Mouse (Mus musculus): Measurements from ENCODE around the gene Agtrap.

DNA sequence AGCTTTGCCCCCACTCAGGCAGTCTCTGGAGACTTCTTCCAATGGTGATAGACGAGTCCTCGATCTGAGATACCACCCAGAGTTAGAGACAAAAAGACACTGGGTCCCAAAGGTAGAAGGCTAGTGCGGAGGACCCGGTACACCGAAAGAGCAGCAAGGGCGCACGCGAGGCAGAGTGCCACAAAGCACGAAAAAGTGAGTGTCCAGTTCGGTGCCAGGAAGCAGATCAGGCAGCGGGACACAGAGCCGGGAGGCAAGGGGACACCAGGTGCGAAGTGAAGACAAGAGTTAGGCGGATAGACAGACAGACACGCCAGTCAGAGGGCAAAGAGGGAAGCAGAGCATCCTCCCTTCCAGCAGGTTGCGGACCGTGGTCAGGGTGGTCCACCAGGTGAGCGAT is 42.3 kb upstream of the Agtrap start, which contains the start of gene Mad2l2:
- no peak for TF ChIP-seq CTCF (IDR thresholded peaks at IDR 0.05; ENCODE audit: borderline replicate concordance, insufficient read depth, low read depth, low read length)
- TF ChIP-seq POLR2A (IDR thresholded peaks at IDR 0.05; ENCODE audit: borderline replicate concordance, insufficient read depth, low read length): no peak
